Mouse (Mus musculus): ENCODE data around the gene Bean1. TPM values are rescaled to one million over a fixed set of nuclear protein-coding genes. Genes with fewer than 3 reads are reported as not detected.

Gene Bean1
- 7.1 and 10.3 TPM in 2 replicates for total RNA-seq (2021)
- long read RNA-seq, experiment 1, partial matches to known transcripts, result 0 of 6 reads
- long read RNA-seq, experiment 1, other reads (novel, unspliced or antisense), result 5 of 6 reads
- long read RNA-seq, experiment 2, partial matches to known transcripts, result 0 of 2 reads
- long read RNA-seq, experiment 2, other reads (novel, unspliced or antisense), result 2 of 2 reads

DNA sequence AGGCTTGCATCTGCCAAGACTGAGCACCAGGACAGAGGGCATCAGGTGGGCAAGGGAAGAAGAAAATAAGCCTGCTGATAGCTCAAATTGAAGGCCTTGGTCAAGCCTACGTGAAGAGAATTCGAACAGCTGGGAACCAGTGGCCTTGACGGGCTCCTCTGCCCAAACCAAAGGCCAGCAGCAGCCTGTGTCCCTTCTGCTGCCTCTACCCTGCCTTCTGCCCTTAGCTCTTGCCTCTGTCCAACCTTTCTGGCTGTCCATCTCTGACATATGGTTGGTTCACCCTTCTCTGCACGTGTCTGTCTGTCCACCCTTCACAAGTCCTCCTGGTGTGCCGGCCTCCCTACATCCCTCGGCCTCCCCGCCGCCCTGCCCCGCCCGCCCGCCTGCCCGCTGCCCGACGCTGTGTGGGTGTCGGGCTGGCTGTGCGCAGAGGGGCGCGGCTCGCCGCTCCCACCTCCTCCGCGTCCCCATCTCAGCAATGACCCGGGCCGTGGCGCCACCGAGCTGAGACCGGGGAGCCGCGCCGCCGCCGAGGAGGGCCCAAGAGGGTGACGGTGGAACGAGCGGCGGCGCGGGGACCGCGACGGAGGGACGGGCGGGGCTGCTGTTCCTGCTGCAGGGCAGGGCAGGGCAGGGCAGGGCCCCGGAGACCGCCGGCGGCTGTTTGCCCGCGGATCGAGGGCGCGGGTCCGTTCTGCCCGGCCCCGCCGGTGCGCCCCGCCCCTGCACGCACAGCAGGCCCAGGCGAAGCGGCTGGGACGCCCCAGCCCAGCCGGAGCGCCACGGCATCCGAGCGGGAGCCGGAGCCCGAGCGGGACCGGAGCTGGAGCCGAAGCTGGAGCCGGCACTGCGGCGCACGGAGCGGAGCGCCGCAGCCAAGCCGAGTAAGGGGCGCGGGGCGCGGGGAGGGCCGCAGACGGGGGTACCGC, at the start of gene Bean1:
Bean1 (plus strand) TSS at position 325 of the 932 bp plus-strand sequence.
- peak; percentile 72 for DNase-seq

DNA sequence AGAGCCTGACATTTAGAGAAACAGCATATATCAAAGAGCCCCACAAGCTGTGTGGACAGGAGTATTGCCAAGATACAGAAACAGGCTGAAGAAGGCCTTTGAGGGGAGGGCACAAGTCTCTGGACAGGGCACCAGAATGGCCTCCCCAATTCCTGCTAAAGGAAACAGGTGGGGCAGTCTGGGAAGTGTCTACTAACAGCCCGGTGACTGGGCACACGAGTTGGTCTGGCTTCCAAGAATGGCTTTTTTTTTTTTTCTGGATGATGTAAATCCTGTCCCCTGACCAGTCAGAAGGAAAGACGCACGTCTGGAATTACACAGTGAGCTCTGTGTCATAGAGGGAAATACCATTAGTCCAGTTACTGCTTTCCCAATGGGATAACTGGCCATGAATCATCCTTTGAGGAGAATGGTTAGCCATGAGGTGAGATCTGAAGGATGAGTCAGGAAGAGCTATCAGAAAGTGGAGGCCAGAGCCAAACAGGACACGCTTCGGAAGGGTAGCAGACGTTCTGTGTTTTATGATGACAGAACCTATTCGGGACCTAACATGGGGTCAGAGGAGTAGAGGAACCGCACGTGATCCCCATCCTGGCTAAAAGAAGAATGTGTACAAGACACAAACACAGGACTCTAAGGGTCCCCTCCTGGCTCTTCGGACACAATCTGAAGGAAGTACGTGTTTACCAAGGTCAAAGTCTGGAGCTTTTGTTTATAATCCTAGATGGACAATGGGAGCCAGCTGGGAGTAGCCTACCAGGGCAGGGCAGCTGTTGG, 48.4 kb upstream of the Bean1 start:
- peak; percentile 42 for DNase-seq

DNA sequence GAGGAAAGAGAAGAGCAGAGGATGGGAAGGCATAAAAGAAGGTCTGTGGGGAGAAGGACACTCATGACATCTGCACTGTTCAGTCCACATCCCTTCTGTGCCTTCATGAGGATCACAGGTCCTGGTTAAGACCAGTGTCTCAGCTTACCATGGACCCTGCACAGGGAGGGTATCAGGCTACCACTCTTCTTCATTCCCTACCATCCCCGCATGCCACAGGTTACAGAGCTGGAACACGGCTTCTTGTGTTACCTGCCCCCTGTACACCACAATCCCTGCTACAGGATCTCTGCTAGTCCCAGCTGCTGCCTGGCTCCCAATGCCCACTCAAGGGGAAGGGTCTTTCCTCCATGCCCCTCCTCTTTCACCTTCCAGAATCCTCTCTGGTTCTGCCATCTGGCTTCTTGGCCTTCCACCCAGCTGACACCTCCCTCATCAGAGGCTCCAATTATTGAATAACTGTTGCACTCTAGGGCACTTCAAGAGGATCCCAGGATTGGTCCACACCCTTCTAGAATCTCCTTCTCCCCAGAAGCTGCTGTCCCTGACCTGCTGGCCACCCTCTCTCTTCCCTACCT, 47.1 kb upstream of the Bean1 start:
- no peak for DNase-seq

DNA sequence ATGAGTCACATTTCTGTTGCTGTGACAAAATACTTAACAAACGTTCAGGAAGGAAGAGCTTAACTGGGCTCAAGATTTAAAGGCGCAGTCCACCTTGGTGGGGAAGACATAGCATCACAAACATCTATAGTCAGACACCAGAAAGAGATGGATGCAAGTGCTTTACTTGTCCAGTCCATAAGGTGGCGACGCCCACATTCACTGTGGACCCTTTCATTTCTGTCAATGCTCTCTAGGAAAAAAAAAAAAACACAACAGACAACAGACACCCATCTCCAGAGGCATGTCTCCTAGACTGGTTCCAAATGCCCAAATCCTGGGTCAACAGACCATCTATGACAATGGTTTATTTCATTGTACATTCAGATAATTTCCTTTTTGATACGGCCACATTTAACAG, 45.7 kb upstream of the Bean1 start:
- no peak for DNase-seq

DNA sequence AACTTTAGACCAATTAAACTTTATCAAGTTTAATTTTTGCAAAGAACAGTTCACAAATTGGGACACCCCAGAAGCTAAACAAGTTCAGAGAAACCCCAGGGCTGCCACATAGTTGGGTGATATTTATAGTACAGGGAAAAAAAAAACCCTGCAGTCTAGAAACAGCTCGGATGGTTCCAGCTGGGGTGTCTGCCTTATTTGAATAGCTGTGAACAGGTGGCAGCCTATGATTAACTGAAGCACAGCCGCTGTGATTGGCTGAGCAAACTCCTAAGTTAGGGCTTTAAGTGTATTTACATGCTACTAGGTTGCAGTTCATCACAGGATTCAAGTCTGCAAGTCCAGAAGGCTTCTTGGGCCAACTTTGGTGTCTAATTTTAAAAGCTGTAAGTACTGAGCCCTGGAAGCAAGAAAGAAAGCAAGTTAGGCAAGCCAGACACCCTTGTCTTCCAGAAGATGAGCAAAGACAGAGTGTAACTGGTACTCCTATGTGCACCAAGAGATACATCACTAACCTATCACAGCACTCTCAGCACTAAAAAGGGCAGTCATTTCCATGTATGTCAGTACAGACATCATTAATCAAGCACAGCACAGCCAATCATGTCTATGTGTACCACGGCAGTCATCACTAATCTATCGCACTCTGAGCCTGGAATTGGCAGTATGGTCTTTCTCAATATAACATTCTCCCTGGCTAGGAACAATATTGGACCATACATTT, 42.9 kb upstream of the Bean1 start:
- no peak for DNase-seq

DNA sequence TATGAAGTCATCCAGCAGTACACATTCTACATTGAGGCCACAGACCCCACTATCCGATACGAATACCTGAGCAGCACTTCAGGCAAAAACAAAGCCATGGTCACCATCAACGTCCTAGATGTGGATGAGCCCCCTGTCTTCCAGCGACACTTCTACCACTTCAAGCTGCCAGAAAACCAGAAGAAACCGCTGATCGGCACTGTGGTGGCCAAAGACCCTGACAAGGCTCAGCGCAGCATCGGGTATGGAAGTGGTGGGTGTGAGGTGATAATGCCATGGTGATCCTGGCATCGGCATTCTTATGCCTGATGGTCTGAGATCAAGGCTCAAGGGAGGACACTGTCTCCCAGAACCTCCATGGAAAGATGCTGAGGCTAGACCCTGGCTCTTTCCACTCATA, 39.3 kb upstream of the Bean1 start:
- no peak for DNase-seq

DNA sequence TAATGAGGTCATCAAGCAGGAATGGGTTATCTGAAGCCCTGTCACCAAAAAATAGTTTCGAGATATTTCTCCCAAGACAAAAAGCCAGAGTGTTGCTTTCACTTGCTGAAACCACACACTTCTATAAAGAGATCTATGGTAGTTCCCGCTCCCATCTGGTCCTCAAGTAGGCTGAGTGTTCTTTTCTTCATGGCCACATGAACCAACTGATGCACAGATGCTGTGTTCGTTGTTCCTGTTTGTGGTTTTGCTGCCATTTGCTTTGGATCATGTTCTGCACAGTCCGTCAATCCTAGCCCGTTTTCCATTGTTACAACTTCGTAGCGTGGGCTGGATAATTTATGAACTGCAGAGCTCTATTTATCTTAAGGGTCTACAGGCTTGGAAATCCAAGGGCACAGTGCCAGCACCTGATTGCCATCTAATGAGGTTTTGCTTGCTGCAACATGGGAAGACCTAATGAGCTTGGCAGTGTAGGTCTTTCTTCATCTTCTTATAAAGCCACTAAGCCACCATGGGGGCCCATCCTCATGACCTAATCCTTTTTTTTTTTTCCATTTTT, 38.7 kb upstream of the Bean1 start:
- DNase-seq, result no peak

DNA sequence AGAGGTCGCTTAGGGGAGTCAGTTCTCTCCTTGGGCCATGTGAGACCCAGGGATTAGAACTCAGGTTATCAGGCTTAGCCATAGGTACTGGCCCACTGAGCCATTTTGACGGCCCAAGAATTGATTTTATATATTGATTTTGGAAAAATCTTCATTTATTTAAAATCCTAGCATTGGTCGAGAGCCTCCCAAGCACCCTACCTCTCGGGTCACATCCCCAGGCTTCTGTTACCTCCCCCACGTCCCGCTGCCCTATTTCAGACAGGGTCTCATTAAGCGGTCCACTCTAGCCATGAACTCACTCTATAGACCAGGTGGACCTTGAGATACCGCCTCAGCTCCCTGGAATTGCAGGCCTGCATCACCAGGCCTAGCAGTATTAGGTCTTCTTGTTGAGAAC, 35.7 kb upstream of the Bean1 start:
- no peak for DNase-seq

DNA sequence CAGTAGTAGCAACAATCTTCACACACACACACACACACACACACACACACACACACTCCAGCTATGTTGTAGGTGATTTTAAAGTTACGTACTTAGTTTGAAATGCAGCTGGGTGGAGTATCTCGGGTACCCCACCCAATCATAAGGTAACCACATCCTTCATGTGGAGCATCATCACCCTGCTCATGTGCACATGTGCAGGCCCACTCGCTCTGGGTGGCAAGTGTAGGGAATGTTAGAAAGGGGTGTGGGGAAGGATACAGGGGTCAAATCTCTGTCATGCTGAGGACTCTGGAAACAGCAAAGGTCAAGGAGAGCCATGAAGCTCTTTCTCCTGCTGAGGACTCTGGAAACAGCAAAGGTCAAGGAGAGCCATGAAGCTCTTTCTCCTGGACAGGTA, 34.0 kb upstream of the Bean1 start:
- no peak for DNase-seq

DNA sequence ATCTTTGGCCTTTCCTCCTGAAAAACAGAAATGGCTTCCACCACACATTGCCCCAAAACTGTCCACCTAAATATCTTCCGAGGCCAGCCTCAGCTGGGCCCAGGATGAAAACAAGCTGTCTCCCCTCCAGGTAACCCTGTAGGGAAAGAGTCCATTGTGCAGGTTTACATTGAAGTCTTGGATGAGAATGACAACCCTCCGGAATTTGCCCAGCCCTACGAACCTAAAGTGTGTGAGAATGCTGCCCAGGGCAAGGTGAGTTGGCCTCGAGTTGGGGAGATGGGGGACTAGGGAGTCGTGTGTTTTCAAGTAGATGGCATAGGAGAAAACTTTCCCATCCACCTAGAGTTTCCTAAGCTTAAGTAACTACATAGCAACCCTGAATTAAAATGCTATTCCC, 32.6 kb upstream of the Bean1 start:
- no peak for DNase-seq

DNA sequence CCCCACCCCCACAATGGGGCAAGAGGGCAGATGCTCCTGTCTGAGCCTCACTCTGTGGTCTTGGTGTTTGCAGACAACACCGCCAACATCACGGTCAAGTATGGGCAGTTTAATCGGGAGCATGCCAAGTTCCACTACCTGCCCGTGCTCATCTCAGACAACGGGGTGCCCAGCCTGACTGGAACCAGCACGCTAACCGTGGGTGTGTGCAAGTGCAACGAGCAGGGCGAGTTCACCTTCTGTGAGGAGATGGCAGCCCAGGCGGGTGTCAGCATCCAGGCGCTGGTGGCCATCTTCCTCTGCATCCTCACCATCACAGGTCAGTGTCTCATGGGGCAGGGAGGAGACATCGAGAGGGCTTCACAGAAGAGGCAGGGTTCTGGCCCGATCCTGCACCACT, 29.6 kb upstream of the Bean1 start:
- no peak for DNase-seq

DNA sequence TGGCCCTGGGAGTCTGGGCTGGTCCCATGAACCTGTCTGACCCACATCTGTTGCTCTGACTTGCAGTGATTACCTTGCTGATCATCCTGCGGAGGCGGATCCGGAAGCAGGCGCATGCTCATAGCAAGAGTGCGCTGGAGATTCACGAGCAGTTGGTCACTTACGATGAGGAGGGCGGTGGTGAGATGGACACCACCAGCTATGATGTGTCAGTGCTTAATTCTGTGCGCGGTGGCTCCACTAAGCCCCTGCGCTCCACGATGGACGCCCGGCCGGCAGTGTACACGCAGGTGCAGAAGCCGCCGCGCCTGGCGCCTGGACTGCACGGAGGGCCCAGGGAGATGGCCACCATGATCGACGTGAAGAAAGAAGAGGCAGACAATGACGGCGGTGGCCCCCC, 27.8 kb upstream of the Bean1 start:
- DNase-seq, result no peak

DNA sequence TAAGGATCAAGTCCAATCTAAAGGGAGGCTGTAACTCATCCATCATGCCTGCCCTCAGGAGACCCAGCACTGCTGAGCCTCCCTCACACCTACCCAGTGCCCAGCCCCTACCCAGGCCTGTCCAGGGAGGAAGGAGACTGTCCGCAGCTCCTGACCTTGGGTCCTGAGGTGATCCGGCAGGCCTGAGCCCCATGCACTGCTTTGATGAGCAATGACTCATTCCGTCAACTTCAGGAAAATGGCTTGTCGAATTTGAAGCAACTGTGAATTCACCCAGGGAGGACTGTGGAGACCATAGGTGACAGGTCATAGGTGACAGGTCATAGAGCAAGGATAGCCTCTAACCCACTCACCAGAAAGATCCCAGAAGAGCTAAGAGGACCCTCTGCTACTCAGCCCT, 26.9 kb upstream of the Bean1 start:
- peak; percentile 19 for DNase-seq

DNA sequence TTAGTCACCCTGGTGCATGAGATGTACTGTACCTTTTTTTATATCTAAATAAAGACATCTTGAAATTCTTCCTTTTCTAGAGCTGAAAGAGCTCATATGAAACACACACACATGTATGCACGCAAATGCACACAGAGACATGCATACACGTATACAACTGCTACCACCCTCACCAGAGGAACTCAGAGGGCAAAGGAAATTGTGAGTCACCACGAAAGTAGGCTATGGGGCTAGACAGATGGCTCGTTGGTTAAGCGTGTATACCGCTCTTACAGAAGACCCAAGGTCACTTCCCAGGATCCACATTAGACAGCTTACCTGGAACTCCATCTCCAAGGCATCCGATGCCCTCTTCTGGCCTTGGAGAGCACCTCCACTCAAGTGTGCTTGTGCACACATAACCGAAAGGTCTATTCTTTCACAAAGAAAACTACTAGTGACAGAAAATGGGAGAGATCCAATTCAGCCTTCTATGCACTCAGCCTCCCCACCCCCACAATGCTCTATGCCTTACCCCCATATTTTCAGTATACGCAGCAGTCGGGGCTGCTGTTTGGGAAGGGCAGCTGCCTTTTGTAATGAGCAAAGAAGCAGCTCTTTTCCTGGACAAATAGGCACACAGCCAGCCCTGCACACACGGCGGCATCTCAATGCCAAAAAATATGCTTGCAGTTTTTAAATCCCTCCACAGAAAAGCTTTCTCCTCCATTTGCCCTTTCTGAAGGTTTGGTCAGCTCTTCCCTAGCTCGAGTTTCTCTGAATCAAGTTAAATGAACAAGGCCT, 25.6 kb upstream of the Bean1 start:
- DNase-seq, result peak; percentile 16

DNA sequence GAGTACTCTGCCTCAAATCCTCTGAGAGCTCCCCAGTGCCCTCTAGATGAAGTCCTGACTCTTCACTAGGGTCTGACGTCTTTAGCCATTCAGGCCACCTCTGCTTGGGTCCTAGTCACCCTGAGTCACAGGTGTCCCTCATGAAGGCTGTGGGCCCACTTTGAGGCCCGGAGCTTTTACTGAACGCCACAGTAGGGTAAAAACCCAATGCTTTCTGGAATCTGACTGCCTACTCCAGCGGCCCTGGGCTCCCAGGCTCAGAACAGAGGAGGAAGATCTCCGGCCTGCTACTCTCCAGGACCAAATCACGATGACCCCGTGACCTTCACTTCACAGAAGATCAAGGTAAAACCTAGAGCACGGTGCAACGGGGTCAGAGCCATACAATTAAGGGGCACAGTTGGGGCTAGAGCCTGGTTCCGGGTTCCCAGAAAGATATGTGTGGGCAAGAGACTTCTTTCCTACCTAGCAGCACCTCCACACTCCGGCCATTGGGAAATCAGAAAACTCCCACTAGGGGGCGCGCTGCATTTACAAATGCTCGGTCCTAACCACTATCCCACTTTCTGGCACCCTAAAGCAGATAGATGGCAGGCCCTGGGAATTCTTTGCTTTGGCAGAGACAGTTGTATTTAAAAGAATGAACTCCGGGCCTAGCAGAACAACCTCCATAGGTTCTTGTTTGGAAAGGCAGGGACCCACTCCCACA, 24.1 kb upstream of the Bean1 start:
- DNase-seq, result peak; percentile 93

DNA sequence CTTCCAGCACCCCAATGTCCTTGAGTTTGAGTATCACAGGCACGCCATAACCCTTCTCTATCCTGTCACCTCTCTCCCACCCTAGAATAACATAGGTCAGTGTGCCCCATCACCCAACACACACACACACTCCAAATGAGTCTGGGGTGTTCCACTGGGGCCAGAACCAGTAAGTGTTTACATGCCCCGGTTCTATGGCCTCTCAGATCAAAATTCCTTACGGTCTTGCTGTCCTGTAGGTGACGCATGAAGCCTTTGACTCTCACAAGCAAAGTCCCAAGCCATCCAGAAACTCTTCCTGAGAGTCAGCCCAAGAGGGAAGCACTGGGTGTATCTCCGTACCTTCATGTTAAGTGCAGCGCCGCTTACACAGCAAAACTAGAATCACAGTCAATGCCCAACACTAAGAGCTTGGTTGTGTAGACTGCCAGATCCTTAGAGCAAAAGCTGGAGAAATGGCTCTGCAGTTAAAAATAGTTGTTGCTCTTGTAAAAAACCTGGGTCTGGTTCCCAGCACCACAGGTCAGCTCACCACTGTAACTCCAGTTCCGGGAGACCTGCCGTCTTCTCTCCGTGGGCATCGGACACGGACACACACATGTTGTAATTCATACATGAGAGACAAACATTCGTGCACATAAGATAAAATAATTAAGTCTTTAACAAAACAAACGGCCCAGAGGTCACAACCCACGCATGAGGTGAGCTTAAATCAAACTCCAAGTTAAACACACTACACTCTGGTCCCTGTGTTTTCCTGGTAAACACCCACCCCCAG, 23.3 kb upstream of the Bean1 start:
- DNase-seq, result no peak

DNA sequence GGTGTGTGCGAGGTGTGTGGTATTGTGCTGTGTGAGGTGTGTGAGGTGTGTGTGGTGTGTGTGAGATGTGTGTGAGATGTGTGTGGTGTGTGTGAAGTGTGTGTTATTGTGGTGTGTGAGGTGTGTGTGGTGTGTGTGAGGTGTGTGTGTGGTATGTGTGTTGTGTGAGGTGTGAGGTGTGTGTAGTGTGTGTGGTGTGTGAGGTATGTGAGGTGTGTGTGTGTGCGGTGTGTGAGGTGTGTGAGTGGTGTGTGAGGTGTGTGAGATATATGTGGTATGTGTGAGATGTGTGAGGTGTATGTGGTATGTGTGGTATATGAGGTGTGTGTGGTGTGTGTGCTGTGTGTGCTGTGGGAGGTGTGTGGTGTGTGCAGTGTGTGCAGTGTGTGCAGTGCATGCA, 22.3 kb upstream of the Bean1 start:
- DNase-seq, result no peak

DNA sequence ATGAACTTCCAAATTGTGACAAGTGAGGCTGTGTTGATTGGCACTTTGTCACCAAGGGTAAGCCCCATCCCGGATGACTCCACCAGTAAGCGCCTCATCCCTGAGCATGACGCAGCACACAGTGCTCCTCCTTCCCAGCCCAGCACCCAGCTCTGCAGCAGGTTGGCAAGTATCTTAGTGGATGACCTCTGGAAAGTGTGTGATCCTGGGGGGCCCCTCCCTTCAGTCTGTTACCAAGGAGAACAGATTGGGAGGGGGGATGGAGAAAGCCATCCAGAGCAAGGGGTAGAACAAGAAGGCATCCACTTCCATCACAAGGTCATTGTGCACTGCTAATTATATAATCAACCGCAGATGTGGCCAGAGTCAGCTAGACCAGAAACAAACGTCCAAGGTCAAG, 9.5 kb upstream of the Bean1 start:
- no peak for DNase-seq

DNA sequence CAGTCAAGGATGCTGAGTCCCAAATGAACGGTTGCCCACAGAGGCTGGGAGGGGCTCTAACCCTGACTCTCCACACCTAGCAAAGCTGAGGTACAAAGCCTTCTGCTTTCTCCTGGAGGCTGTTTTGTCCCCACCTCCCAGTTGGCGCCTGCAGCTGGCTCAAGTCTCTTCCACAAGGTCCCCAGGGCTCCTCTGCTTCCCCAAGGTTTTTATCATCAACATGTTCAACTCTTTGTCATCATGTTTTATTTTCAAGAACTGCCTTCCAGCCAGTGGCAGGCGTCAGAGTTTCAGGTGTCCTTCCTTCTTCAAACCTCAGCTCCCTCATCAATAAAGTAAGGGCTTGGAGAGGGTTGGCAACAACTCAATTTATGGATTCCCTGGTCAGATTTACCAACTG, 781 bp upstream of the Bean1 start:
- no peak for DNase-seq

Data from adrenal gland, postnatal 14 days (tissue).